Mouse (Mus musculus) lung, adult 2 months (tissue): ENCODE data around the gene Lamtor3.

ENCODE experiments used
- CTCF ChIP-seq: fragments of 200-500 bp; IDR thresholded peaks from 2 replicates; pipeline ENCODE4 v1.5.1; 2011; ENCODE audit warnings: mild to moderate bottlenecking, low read length, control low read depth; ENCODE audit not compliant: insufficient read depth
- POLR2A ChIP-seq: fragments of 200-500 bp; IDR thresholded peaks from 2 replicates; pipeline ENCODE4 v1.6.1; 2011; ENCODE audit warnings: low read depth, mild to moderate bottlenecking, control low read depth, low read length, borderline replicate concordance; ENCODE audit errors: extremely low read depth

DNA sequence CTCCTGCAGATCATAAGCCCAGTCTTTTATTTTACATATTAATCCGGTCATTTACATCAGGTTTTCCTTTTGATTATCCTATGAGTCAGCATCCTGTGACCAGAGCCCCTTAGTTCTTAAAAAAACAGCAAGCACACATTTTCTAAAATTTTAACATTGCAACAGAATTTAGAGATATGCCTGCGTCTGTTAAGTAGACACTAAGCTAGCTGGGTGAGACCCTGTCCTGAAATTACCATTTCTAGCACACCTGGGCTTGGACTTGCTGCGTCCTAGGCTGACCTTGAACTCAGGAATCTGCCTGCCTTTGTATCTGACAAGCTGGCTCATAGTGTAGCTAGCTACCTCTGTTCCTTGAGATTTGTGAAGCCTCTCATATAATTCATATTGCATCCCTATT is 11.6 kb downstream of the Lamtor3 start:
- TF ChIP-seq CTCF: no peak
- no peak for TF ChIP-seq POLR2A
